Mouse (Mus musculus) kidney, adult 9 months (tissue): ENCODE measurements around the gene Troap.

Experiments
- DNase-seq: peaks from one replicate; pipeline ENCODE4 v3.0.0; 2022

Gene Troap

DNA sequence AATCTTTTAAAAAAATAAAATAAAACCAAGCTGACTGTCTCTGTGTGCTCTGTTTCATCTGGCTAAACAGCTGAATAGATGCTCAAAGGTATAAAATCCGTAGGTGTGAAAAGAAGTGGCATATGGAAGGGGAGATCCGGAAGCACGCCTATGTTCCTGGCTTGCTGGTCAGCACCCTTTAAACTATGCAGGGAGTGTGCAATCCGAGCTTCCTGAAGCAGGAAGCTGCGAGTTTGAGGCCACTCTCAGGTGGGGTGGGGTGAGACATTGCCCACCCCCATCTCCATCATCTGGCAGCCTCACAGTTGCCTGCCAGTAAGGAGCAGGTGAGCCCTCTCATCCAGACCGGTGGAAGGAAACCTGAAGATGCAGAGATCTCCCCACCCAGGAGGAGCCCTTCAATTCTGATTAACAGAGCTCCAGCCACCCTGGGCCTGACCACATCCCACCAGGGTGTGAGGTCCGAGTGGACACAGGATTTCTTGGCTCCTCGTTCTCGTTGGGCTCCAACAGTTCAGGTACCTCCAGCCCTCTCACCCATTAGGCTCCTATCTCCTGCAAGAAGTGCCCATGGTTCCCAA, at the start of gene Troap:
Gene Troap (plus strand): TSS at position 557 of the 581 bp plus-strand sequence.
- DNase-seq, result no peak

DNA sequence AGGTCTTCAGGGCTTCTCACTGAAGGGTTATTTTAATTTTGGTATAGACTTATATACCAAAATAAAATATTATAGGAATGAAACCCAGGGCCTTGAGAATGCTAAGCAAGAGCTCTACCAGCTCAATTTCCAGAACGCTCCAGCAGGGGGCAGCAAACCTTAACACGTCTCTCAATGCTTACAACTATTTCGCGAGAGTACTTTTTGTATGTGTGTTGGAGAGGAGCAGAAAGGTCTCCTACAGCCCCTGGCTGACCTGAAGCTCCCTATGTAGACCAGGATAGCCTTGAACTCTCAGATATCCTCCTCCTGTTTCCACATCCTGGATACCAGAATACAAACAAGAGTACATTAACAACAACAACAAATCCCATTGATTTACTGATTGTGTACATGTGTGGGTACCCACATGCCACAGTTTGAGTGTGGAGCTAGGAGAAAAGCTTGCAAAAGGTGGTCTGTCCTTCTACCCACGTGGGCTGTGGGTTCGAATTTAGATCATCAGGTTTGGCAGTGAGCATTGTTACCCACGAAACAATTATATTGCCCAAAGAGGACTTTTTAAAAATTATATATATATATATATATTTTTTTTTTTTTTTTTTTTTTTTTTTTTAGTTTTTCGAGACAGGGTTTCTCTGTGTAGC, 49.6 kb upstream of the Troap start:
- peak; percentile 85 for DNase-seq

- no peak for DNase-seq
These were observed 49.0 kb upstream of the Troap start for GRCm38 (mm10) chr15:99025414-99025813.

GRCm38 (mm10) chr15:99026259-99026658, 48.1 kb upstream of the Troap start:
- DNase-seq, result no peak

DNA sequence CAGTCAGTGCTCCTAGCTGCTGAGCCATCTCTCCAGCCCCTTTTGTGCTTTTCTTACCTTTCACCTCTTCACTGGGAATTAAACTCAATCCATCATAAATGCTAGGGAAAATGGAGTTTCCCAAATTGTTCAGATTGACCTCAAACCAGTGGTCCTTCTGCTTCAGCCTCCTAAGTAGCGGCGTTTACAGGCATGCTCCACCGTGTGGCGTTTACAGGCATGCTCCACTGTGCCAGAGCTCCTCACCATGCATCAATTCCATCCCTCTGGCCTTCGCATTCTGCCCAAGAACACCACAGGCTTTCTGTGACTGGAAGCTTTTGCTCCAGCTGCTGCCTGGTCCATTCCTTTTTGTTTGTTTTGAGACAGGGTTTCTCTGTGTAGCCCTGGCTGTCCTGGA, 47.3 kb upstream of the Troap start:
- no peak for DNase-seq

- DNase-seq, result no peak
These were observed 45.4 kb upstream of the Troap start for GRCm38 (mm10) chr15:99028874-99029458.

- peak; percentile 98 for DNase-seq
These were observed 44.5 kb upstream of the Troap start, which contains the start of gene Tuba1c for GRCm38 (mm10) chr15:99029619-99030584. TSS of gene Tuba1c (plus strand) at chr15:99029891.

DNA sequence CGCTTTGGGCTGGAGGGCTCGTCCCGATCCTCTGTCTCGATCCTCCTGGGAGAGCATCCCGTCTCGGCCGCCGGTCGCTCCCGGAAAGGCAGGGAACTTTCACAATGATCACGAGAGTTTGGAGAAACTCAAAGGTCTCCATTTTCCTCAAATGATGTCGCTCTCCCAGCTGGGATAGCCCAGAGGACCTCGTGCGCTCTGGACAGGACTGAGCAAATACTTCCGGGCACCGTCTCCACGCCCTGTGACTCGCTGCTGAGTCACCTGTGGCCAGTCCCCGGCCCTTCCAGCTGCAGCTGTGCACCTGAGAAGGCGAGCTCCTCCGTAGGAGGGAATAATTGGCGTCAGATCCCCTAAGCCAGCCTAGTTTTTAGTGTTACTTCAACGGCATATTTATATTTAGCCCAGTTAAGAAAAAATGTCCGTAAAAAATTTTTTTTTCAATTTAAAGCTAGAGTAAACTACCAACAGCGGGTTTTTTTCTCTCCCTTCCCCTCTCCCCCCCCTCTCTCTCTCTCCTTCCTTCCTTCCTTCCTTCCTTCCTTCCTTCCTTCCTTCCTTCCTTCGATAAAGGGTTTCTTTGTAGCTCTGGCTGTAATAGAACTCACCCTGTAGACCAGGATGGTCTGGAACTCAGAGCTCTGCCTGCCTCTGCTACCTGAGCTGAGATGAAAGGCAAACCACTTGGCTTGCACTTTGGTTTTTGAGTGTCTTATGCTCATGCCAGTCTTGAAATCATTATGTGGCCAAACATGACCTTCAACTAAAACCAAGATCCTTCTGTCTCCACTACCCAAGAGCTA, 43.6 kb upstream of the Troap start:
- peak; percentile 69 for DNase-seq

GRCm38 (mm10) chr15:99031388-99031675, 43.0 kb upstream of the Troap start:
- no peak for DNase-seq

DNA sequence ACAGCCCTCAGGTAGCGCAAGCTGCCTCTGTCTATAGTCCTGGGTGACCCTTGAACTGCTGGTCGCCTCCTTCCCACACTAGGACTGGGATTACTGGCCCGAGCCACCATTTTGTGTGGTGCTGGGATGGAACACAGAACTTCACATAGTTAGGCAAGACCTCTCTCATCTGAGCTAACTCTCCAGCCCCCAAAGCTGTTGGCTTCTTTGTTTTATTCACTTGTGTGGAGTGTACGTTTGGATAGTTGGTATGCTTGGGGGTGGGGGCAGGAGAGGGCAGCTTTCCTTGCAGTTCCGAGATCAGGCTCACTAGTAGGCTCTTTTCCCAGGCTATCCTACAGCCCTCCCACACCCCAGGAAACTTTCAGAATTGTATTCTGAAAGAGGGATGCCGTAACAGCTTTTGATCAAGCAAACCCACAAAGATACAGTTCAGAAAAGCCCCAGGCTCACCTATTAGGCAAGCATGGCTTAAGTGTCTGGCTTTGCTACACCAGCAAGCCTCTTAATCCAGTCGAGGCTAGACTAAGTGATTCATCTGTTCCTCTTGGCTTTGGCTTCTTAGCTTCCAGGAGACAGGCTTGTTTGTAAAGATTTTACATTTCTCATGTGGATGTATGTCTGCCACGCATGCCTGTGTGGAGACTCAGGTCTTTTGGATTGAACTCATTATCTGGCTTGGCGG, 42.2 kb upstream of the Troap start:
- DNase-seq, result no peak

DNA sequence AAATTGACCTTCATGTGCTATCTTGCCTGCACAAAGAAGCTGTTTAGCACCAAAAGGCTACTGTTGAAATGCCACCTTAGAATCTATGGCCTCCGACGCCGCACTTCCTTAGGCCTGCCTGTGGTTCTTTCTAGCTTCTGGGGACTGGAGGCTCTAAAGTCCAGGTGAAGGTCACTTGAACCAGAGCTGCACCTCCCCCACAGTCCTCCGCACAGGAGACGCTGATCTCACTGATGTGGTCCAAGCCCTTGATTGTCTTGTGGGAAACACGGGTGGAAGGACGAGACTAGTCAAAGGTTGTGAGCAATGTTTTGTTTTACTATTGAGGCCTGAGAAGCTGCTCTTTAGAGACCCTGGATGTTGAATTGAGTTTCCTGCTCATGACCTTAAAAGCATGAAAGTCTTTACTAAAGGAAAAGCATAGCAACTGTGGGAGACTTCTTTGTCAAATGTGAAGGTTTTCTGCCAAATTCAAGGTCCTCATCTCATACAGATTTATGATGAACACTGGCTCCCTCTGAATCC, 41.6 kb upstream of the Troap start:
- peak; percentile 69 for DNase-seq

DNA sequence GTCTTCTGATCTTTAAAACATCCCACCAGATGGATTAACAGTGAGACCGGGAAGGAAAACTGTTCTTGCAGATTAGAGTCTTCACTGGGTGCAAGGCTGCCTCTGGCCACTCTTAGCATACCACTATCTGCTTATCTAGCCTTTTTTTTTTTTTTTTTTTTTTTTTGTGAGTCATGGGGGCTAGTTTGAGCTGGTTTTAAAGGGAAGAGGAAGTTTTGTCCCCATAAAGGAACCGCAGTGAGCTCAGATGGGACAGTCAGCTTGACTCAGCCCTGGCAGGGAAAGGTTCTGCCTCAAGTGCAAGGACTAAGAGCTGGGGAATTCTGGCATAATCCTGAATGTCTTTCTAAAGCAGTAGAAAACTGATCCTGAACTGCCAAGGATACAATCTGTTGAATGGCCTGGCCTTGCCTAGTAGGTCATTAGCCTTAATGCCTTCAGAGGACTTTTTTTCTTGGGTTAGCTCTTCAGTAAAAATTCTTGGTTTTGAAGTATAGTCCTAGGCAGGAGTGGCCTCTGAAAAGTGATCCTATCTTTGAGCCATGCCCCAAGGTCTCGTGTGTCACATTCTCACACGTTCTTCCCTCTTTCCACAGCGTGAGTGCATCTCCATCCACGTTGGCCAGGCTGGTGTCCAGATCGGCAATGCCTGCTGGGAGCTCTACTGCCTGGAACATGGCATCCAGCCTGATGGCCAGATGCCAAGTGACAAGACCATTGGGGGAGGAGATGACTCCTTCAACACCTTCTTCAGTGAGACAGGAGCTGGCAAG, 40.7 kb upstream of the Troap start:
- no peak for DNase-seq

GRCm38 (mm10) chr15:99035431-99035830, 38.9 kb upstream of the Troap start:
- peak; percentile 82 for DNase-seq

DNA sequence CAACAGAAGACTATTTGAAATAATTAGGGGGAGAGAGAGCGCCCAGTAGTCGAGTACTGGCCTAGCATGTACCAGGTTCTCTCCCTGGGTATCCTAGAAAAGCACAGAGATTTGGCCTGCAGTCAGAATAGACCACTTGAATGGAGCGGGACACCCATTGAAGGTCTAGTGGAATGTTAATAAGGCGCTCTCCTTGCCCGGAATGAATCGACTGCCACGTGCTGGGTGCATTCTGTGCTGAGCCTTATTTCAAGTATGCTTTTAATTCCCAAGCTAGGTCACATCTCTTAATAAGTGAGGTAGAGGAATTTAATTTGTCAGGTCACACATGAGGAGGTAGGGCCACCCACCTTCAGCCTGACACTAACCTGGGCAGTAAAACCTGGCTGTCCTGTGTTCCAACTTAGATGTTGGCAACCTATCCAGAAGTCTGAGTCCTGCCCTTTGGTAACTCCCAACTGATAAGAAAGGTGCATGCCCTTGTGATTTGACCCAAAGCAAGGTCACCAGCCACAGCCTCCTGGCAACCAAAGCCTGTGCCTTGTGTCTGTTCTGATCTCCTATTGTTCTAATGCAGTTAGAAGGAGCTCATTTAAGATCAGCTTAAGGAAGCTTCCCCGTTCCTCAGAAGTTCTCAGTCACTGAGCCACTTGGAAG, 38.0 kb upstream of the Troap start:
- DNase-seq, result no peak

DNA sequence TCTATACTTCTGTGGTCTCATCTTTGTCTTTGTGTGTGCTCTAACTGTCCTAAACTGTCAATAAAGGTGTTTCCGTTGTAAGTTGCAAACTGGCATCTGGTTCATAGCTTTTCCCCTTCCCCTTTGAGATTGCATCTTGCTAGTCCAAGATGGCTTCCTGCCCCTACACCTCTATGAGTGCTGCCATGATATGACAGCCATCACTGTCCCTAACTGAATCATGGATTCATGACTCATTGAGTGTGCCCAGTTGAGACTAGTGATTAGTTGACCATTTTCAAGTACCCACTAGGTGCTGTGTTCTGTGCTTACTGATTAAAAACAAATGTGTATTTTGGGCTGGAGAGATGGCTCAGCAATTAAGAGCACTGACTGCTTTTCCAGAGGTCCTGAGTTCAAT, 36.4 kb upstream of the Troap start:
- no peak for DNase-seq

DNA sequence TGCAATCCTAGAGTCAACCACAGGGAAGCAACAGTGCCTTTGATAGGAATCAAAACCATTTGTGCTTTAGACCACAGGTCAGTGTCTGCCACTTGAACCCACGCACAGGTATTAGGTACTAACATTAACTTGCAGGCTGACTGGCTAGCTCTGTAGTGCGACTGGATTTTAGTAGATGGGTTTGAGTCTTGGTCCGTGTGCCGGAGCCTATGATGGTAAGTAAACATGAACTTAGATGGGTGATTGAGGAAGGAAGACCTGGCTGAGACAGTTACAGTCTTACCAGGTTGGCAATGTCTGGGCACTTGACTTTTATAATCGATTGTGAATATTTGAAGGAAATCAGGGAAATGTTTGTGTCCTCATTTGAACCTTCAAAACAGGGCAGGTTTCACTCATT, 35.6 kb upstream of the Troap start:
- DNase-seq, result no peak

DNA sequence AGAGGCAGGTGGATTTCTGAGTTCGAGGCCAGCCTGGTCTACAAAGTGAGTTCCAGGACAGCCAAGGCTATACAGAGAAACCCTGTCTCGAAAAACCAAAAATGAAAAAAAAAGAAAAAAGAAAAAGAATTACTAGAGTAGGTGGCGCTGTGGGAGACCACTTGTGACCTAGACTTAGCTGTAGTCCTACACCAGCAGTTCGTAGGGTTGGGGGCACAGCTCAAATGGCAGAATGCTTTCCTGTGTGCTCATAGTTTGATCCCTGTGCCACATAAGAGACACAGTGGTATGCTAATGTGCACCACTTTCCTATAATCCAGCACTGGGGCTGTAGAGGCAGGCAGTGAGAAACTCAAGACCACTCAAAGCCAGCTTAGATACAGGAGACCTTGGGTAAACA, 35.1 kb upstream of the Troap start:
- no peak for DNase-seq

DNA sequence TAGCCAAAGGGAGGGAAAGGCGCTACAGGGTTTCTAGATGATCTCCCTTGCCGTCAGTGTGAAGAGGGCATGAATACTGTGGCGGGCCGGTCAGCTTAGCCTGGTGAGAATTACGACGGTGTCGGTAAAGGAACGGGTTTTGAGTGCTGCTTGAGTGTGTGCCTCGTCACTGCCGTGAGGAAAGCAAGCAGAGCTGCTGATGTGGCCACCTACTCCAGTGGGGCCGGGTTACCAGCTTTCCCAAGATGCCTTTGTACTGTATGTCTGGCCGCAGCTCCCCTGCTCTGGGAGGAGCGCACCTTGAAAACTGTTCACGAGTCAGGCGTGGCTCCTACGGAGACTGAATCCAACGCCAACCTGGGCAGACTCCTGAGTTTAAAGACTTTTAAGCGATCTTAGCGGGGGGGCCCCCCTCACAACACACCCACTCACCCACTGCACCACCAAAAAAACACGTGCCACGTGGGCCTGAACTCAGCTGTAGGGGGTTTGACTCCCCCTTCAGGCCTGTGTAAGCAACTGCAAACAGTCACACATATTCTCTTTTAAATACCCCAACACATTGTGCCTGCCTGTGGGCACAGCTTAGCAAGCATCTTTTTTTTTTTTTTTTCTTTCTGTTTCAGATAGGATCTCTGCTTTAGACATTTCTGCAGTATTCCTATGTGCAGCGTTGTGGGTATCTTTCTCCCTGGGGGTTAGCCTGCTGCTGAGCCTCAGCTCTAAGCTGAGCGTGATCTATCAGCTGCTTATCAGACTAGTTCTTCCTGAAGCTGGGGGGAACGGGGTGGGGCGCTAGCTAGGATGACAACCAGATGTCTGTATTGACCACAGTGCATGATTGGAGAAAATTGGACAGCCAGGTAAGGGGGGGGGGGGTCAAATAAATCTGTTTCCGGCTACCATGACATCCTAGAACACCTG, 34.1 kb upstream of the Troap start:
- DNase-seq, result no peak
